Mouse (Mus musculus) neural tube, embryonic 14.5 days (tissue): ENCODE data around the gene Nfatc2ip. TPM values are rescaled to one million over a fixed set of nuclear protein-coding genes. Genes with fewer than 3 reads are reported as not detected.

Experiments used
- ATAC-seq: fragments of 200-750 bp; cut with Nextera tagmentation; 2 replicates; pipeline ENCODE4 v1.8.0; 2017; ENCODE audit warnings: low read depth, mild to moderate bottlenecking, moderate TSS enrichment, moderate library complexity
- H3K27ac ChIP-seq: fragments of 300-500 bp; sonication (generic); 2 replicates; pipeline ENCODE4 v1.5.1; 2014; ENCODE audit warnings: low read depth, mild to moderate bottlenecking, control low read depth, low read length, moderate library complexity, mixed read lengths
- H3K27me3 ChIP-seq: fragments of 300-500 bp; sonication (generic); 2 replicates; pipeline ENCODE4 v1.6.1; 2014; ENCODE audit warnings: low read length; ENCODE audit not compliant: control insufficient read depth, insufficient read depth
- H3K36me3 ChIP-seq: fragments of 300-500 bp; sonication (generic); 2 replicates; pipeline ENCODE4 v1.6.1; 2014; ENCODE audit warnings: low read length, mixed read lengths; ENCODE audit not compliant: control insufficient read depth, insufficient read depth
- H3K4me1 ChIP-seq: fragments of 300-500 bp; sonication (generic); 2 replicates; pipeline ENCODE4 v1.6.1; 2014; ENCODE audit warnings: low read length; ENCODE audit not compliant: control insufficient read depth, insufficient read depth
- H3K4me2 ChIP-seq: fragments of 300-500 bp; sonication (generic); 2 replicates; pipeline ENCODE4 v1.6.1; 2014; ENCODE audit warnings: mild to moderate bottlenecking, low read depth, low read length, control low read depth
- H3K4me3 ChIP-seq: fragments of 300-500 bp; sonication (generic); 2 replicates; pipeline ENCODE4 v1.5.1; 2014; ENCODE audit warnings: low read depth, low read length, control low read depth, mixed read lengths
- H3K9ac ChIP-seq: fragments of 300-500 bp; sonication (generic); replicated peaks from 2 replicates; pipeline ENCODE4 v1.6.1; 2014; ENCODE audit warnings: low read depth, mild to moderate bottlenecking, control low read depth, low read length, mixed read lengths
- H3K9me3 ChIP-seq: fragments of 300-500 bp; sonication (generic); 2 replicates; pipeline ENCODE4 v1.6.1; 2016; ENCODE audit warnings: low read length; ENCODE audit not compliant: control insufficient read depth
- WGBS: fragments of 180-500 bp; shearing (Covaris S2); extraction: QIAGEN DNeasy Blood & Tissue Kit; methylation state at CpG from one replicate; pipeline ENCODE4 v1.1.7; 2014; 5-methylcytosine and 5-hydroxymethylcytosine counted together
- polyA plus RNA-seq: library from polyadenylated mRNA; unstranded; fragments of >200 nt; fragmentation: Nextera tagmentation; extraction: Ambion mirVana; gene quantifications from 2 replicates; pipeline ENCODE4 v1.2.1, GENCODE M21; 2014

Gene Nfatc2ip
- polyA plus RNA-seq, 1 experiment from 2014 or later, result 3.4 TPM

DNA sequence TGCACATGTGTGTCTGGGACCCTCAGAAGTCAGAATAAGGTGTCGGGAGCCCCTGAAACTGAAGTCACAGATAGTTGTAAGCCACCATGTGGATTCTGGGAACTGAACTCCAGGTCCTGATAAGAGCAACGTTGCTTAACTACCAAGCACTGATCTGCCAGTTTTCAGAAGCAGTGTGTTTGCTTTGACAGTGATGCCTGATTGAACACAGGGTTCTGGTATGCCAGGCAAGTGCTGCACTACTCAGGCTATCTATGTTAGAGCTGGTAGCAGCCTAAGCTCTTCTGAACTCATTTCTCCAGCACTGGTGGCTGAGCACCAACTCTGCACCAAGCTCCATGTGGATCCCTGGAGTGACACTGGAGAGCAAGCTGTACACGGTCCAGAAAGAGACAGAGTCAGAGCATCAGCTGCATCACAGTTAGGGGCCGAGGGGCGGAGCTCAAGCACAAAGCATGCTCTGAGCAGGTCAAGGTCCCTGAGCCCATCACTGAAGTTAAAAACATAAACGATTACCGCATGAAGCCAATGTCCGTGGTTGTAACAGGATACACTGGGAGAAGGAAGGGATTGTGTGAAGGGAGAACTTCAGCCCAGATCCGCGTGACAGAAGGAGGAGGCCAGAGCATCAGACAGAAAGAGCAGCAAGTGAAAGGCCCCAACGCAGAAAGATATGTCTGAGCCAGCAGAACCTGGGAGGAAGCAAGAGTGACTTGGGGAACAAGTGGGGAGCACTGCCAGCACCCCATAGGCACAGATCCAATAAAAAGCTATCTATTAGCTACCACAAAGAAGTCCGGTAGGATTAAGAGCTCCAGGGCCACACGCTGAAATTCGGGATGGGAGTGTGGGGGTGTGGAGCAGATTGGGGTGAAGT, 41.6 kb downstream of the Nfatc2ip start:
- Histone ChIP-seq H3K4me3 (no peak overlapping the region), H3K4me2 (no peak overlapping the region), H3K9ac (no peak overlapping the region), H3K27ac (no peak overlapping the region), H3K4me1 (no peaks in the 10 kb centered on the region), H3K9me3 (no peaks in the 10 kb centered on the region), H3K36me3 (no peaks in the 10 kb centered on the region), H3K27me3 (no peaks in the 10 kb centered on the region)
- ATAC-seq, result no peak
- WGBS, result 59% methylated on average over 14 of the region's 14 CpGs

DNA sequence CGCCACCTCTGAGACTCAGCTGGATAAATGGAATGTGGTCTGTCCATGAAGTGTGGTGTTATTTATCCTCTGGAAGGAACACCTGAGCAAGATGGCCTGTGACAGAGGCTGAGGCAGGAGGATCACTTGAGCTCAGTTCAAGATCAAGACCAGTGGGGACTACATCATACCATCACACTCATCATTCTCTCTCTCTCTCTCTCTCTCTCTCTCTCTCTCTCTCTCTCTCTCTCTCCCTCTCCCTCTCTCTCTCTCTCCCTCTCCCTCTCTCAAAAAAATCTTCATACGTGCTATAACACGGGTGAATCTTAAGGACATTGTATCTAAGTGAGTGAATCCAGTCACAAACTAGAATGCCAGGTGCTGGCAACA, 42.6 kb downstream of the Nfatc2ip start:
- Histone ChIP-seq H3K4me2 (no peak overlapping the region), H3K9me3 (no peaks in the 10 kb centered on the region), H3K4me1 (no peaks in the 10 kb centered on the region), H3K27me3 (no peaks in the 10 kb centered on the region), H3K36me3 (no peaks in the 10 kb centered on the region), H3K9ac (no peak overlapping the region), H3K27ac (no peak overlapping the region), H3K4me3 (no peak overlapping the region)
- 89% methylated on average over 3 of the region's 3 CpGs for whole genome bisulfite sequencing
- no peak for ATAC-seq

DNA sequence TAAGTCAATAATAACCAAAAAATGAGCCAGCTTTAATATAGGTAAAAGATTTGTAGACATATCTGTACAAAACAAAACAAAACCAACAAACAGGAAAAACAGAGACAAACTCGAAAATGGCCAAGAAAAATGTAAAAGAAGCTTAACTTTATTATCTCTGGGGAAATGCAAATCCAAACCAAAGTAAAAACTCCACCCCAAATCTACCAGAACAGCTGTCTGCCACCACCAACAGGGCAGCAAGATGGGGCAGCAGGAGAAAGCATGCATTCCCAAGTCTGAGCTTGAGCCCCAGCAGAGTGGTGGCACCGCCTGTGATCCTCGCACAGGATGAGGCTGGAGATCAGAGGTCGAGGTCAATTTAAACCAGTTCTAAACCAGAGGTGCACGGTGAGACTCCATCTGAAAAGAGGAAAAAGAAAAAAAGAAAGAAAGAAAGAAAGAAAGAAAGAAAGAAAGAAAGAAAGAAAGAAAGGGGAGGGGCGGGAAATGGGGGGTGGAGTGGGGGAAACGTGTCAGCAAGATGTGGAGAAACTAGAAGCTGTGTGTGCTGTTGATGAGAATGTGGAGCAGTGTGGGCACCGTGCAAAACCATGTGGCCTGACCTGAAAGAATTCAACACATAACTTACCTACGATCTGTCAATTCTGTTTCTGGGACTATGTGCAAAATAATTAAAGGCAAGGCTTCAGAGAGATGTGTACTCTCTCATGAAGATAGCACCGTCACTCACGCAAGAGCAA, 43.1 kb downstream of the Nfatc2ip start:
- WGBS, result 67% methylated on average over 11 of the region's 11 CpGs
- no peak overlapping the region for H3K27ac ChIP-seq

DNA sequence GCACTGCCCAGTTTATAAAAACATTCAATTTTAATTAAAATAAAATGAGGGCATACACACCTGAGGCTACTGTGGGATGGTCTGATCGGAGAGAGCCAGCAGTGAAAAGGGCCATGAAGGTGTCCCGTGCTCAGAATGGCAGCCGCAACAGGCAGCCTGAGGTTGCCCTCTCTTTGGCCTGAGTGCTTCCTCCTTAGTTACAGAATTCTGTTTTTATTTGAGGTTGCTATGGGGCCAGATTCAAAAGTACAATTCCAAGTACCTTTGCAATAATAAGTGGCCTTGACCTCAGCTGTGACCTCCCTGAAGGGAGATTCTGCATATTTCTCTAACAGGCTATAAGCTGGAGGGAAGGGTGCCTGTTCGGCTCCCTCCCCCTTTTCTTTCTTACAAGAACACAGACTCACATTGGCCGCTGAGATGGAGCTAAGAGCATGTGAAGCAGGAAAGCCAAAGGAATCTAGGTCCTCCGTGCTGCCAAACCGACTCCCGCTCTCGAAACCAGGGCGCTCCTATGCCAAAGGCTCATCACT, 45.1 kb downstream of the Nfatc2ip start:
- Histone ChIP-seq H3K9ac (no peak overlapping the region), H3K27ac (no peak overlapping the region), H3K36me3 (no peaks in the 10 kb centered on the region), H3K4me2 (peak overlapping the region; percentile 23; the same call in 1 of the 2 replicates), H3K4me1 (no peaks in the 10 kb centered on the region), H3K9me3 (no peaks in the 10 kb centered on the region), H3K27me3 (no peaks in the 10 kb centered on the region), H3K4me3 (no peak overlapping the region)
- 53% methylated on average over 10 of the region's 10 CpGs for WGBS
- no peak for ATAC-seq

More for the DNA sequence above, 43.1 kb downstream of the Nfatc2ip start:
- H3K36me3 ChIP-seq, result no peaks in the 10 kb centered on the region
- H3K4me2 ChIP-seq, result no peak overlapping the region
- no peak for ATAC-seq
- no peaks in the 10 kb centered on the region for H3K4me1 ChIP-seq
- H3K9me3 ChIP-seq, result no peaks in the 10 kb centered on the region
- no peak overlapping the region for H3K9ac ChIP-seq
- H3K4me3 ChIP-seq, result no peak overlapping the region
- H3K27me3 ChIP-seq, result no peaks in the 10 kb centered on the region

DNA sequence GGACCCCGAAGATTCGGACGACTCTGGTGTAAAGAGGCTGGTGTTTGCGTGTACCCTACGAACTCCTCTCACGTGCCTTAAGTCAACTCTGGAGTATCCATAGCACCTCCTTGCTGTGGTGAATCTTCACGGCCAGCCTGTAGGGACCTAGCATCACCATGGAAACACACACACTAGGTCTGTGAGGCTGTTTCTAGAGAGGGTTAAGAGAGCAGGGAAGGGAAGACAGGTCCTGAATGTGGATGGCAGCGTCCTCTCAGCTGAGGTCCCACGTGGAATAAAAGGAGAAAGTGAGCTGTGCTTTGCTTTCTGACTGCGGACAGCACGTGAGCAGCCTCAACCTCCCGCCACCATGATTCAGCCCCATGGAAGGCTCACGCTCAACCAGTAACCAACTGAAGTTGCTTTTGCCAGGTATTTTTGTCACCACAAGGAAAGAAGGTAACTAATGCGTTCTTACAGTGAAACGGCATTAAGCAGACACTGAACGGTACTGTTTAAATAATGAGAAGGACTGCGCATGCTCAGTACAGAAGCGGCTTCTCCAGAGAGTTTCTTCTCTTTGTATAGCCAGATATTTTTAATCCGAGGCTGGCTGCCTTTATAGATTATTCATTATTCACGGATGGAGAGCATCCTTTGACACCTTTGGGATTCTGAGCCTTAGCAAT, 45.7 kb downstream of the Nfatc2ip start:
- WGBS, result 59% methylated on average over 20 of the region's 20 CpGs
- no peak overlapping the region for H3K27ac ChIP-seq
- no peak overlapping the region for H3K9ac ChIP-seq
- H3K4me2 ChIP-seq, result peak overlapping the region; percentile 23; the same call in 1 of the 2 replicates
- H3K9me3 ChIP-seq, result no peaks in the 10 kb centered on the region
- no peaks in the 10 kb centered on the region for H3K27me3 ChIP-seq
- no peaks in the 10 kb centered on the region for H3K36me3 ChIP-seq
- no peak overlapping the region for H3K4me3 ChIP-seq
- no peaks in the 10 kb centered on the region for H3K4me1 ChIP-seq
- ATAC-seq, result no peak

DNA sequence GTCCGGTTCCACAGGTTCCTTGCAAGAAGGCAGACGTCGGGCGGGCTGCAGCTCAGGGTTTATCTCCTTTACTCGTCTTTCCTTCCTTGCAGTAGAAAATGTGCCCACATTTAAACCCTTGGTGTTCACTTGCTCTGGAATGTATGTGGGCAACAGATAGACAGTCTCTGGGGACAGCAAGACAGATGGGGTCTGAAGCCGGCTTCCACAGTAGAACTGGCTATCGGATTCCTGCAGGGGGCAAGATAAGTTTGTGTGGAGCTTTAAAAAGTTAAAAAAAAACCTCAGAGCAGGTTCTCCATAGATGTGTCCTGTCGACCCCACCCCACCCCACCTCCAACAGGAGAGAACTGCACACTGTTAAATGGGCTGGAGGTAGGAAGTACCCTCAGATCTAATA, 48.2 kb downstream of the Nfatc2ip start:
- Histone ChIP-seq H3K9ac (no peak overlapping the region), H3K27ac (no peak overlapping the region), H3K4me3 (no peak overlapping the region), H3K4me2 (no peak overlapping the region), H3K9me3 (no peaks in the 10 kb centered on the region), H3K4me1 (no peaks in the 10 kb centered on the region), H3K27me3 (no peaks in the 10 kb centered on the region), H3K36me3 (no peaks in the 10 kb centered on the region)
- 85% methylated on average over 8 of the region's 8 CpGs for WGBS
- ATAC-seq, result no peak

DNA sequence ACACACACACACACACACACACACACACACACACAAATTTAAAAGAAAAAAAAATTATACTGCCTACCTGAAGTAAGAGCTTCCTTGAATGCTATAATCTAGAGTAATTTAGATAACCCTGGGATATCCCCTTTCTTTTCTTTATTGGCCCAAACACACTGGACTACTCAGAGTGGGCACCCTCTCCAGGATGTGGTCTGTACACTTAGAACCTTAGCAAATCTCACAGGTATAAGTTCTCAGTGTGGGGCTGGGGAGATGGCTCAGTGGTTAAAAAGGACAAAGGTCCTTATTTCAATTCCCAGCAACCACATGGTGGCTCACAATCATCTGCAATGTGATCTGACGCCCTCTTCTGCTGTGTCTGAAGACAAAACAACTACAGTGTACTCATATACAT, 49.4 kb downstream of the Nfatc2ip start:
- Histone ChIP-seq H3K4me1 (no peaks in the 10 kb centered on the region), H3K4me3 (no peak overlapping the region), H3K36me3 (no peaks in the 10 kb centered on the region), H3K9me3 (no peaks in the 10 kb centered on the region), H3K9ac (no peak overlapping the region), H3K27me3 (no peaks in the 10 kb centered on the region), H3K4me2 (no peak overlapping the region), H3K27ac (no peak overlapping the region)
- 58% methylated on average over 1 of the region's 1 CpGs for WGBS
- no peak for ATAC-seq

DNA sequence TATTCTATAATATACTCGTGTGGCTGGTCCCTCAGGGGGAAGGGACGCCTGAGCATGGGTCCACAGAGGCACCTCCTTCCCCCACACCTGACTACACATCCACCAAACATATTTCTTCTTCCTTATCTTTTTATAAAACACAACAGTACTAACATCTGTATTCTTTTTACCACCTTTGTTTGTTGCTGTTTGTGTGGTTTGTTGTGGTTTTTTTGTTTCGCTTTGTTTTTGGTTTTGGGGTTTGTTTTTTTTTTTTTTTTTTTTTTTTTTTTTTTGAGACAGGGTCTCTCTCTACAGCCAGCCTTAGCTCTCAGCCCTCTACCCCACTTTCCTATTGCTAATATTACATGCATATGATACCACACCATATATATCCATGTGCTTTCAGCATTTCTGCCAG, 50.6 kb downstream of the Nfatc2ip start:
- Histone ChIP-seq H3K9me3 (no peaks in the 10 kb centered on the region), H3K36me3 (no peaks in the 10 kb centered on the region), H3K4me2 (no peak overlapping the region), H3K9ac (no peak overlapping the region), H3K4me1 (no peaks in the 10 kb centered on the region), H3K4me3 (no peak overlapping the region), H3K27me3 (no peaks in the 10 kb centered on the region), H3K27ac (no peak overlapping the region)
- 52% methylated on average over 3 of the region's 3 CpGs for WGBS
- ATAC-seq, result no peak
